Mouse (Mus musculus) CH12.LX (cell line): ENCODE measurements at regions not wholly inside any gene's neighbourhood (a gene's known extent, or its start where the extent isn't known, plus 50 kb on each side); places are given as distances from the start of the nearest gene placed in this dataset.

Experiments used
- CTCF ChIP-seq, 2 experiments: IDR thresholded peaks in 1 of 2; conservative IDR thresholded peaks in 1 of 2; 2 replicates each; pipeline ENCODE4 v1.5.1; 2011 to 2012; ENCODE audit warnings: low read depth in 2 of 2, low read length in 2 of 2, improper control_type of control experiment in 1 of 2, inconsistent platforms in 1 of 2, mild to moderate bottlenecking in 1 of 2, moderate library complexity in 1 of 2
- E2F4 ChIP-seq: IDR thresholded peaks from 2 replicates; pipeline ENCODE4 v1.6.1; 2011; ENCODE audit warnings: low read depth, low read length, improper control_type of control experiment; ENCODE audit not compliant: insufficient replicate concordance
- EP300 ChIP-seq: IDR thresholded peaks from 2 replicates; pipeline ENCODE4 v1.6.1; 2011; ENCODE audit warnings: low read length, improper control_type of control experiment
- GABPA ChIP-seq: IDR thresholded peaks from 2 replicates; pipeline ENCODE4 v1.6.1; 2012; ENCODE audit warnings: low read depth, low read length, improper control_type of control experiment, inconsistent platforms; ENCODE audit not compliant: insufficient replicate concordance
- MAX ChIP-seq: IDR thresholded peaks from 2 replicates; pipeline ENCODE4 v1.6.1; 2011; ENCODE audit warnings: low read length, improper control_type of control experiment
- NRF1 ChIP-seq: IDR thresholded peaks from 2 replicates; pipeline ENCODE4 v1.6.1; 2014; ENCODE audit warnings: low read depth, mild to moderate bottlenecking, inconsistent platforms, low read length, improper control_type of control experiment, moderate library complexity
- POLR2A ChIP-seq: IDR thresholded peaks from 2 replicates; pipeline ENCODE4 v1.6.1; 2011; ENCODE audit warnings: low read depth, mild to moderate bottlenecking, improper control_type of control experiment, low read length
- TBP ChIP-seq: conservative IDR thresholded peaks from 2 replicates; pipeline ENCODE4 v1.6.1; 2011; ENCODE audit warnings: low read depth, low read length, improper control_type of control experiment

DNA sequence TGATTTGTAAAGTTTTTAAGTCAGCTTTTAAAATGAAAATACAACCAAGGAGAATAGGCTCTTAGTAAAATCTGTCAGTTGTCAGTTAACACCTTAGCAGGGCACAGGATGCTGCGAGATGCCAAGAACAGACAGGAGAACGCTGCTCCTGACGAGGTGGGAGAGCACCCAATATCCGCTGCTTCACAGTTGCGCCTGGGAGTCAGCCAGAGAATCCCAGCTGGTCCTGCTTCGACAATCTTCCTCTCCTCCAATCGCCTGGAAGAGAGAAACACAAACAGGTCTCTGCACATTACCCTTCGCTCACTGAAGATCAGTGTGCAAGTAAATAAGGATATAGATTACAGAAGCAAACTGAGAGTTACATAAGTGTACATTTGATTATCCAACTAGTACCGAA is 750.5 kb upstream of the Acvr2a start:
- TF ChIP-seq POLR2A (no peak), GABPA (no peak), CTCF (conservative IDR thresholded peaks at IDR 0.05 in 1 of 2, IDR thresholded peaks at IDR 0.05 in 1 of 2; ENCODE audit: low read depth in 2 of 2, low read length in 2 of 2) (no peak), E2F4 (no peak), NRF1 (no peak), TBP (no peak), EP300 (no peak), MAX (no peak)
